Mouse (Mus musculus): ENCODE results near the gene Lmntd1. TPM values are rescaled to one million over a fixed set of nuclear protein-coding genes. Genes with fewer than 3 reads are reported as not detected.
A peak's percentile ranks its signal among the peaks of the same experiment; 100 is the strongest.

The Lmntd1 gene
- polyA plus RNA-seq, 1 experiment from 2014 or later: 3.0 TPM

- WGBS: 29% methylated on average over 2 of the region's 2 CpGs
- H3K27ac ChIP-seq: no peak overlapping the region
- no peaks in the 10 kb centered on the region for H3K27me3 ChIP-seq (ENCODE audit: insufficient read depth, low read length)
- H3K9ac ChIP-seq (ENCODE audit: low read depth, low read length): no peak overlapping the region
- DNase-seq (ENCODE audit: low spot score) (peak; percentile 52), ATAC-seq (replicated peaks; ENCODE audit: low FRiP score, low read depth) (no peak)
- no peak overlapping the region for H3K4me2 ChIP-seq (ENCODE audit: low read length)
- H3K36me3 ChIP-seq (ENCODE audit: insufficient read depth, low read length): no peaks in the 10 kb centered on the region
- no peak overlapping the region for H3K4me3 ChIP-seq (replicated peaks; ENCODE audit: low read depth, low read length)
- H3K4me1 ChIP-seq (replicated peaks; ENCODE audit: insufficient read depth, low read length): no peaks in the 10 kb centered on the region
- no peaks in the 10 kb centered on the region for H3K9me3 ChIP-seq (replicated peaks; ENCODE audit: low read length)
- TF ChIP-seq CTCF (IDR thresholded peaks at IDR 0.05; ENCODE audit: low read depth): no peak
Observed at GRCm38 (mm10) chr6:145390421-145390820, 223.7 kb downstream of the Lmntd1 start.

- Histone ChIP-seq H3K4me3 (replicated peaks; ENCODE audit: low read depth, low read length) (no peak overlapping the region), H3K36me3 (ENCODE audit: insufficient read depth, low read length) (no peaks in the 10 kb centered on the region), H3K27me3 (ENCODE audit: insufficient read depth, low read length) (no peaks in the 10 kb centered on the region), H3K4me2 (ENCODE audit: low read length) (no peak overlapping the region), H3K9me3 (replicated peaks; ENCODE audit: low read length) (no peaks in the 10 kb centered on the region), H3K4me1 (replicated peaks; ENCODE audit: insufficient read depth, low read length) (no peaks in the 10 kb centered on the region), H3K27ac (no peak overlapping the region), H3K9ac (ENCODE audit: low read depth, low read length) (no peak overlapping the region)
- WGBS: 50% methylated on average over 7 of the region's 7 CpGs
- no peak for TF ChIP-seq CTCF (IDR thresholded peaks at IDR 0.05; ENCODE audit: low read depth)
- DNase-seq (ENCODE audit: low spot score): no peak
- ATAC-seq (replicated peaks; ENCODE audit: low FRiP score, low read depth): no peak
Observed at GRCm38 (mm10) chr6:145389904-145390303, 224.2 kb downstream of the Lmntd1 start.

- DNase-seq (ENCODE audit: low spot score): no peak
- H3K4me3 ChIP-seq (replicated peaks; ENCODE audit: low read depth, low read length): no peak overlapping the region
- no peaks in the 10 kb centered on the region for H3K4me1 ChIP-seq (replicated peaks; ENCODE audit: insufficient read depth, low read length)
- no peaks in the 10 kb centered on the region for H3K27me3 ChIP-seq (ENCODE audit: insufficient read depth, low read length)
- ATAC-seq (replicated peaks; ENCODE audit: low FRiP score, low read depth): no peak
- no peaks in the 10 kb centered on the region for H3K9me3 ChIP-seq (replicated peaks; ENCODE audit: low read length)
- TF ChIP-seq CTCF (IDR thresholded peaks at IDR 0.05; ENCODE audit: low read depth): no peak
- no peak overlapping the region for H3K9ac ChIP-seq (ENCODE audit: low read depth, low read length)
- WGBS: 82% methylated on average over 6 of the region's 6 CpGs
- no peak overlapping the region for H3K4me2 ChIP-seq (ENCODE audit: low read length)
- H3K27ac ChIP-seq: no peak overlapping the region
- H3K36me3 ChIP-seq (ENCODE audit: insufficient read depth, low read length): no peaks in the 10 kb centered on the region
Observed at GRCm38 (mm10) chr6:145387378-145387777, 226.7 kb downstream of the Lmntd1 start.

DNA sequence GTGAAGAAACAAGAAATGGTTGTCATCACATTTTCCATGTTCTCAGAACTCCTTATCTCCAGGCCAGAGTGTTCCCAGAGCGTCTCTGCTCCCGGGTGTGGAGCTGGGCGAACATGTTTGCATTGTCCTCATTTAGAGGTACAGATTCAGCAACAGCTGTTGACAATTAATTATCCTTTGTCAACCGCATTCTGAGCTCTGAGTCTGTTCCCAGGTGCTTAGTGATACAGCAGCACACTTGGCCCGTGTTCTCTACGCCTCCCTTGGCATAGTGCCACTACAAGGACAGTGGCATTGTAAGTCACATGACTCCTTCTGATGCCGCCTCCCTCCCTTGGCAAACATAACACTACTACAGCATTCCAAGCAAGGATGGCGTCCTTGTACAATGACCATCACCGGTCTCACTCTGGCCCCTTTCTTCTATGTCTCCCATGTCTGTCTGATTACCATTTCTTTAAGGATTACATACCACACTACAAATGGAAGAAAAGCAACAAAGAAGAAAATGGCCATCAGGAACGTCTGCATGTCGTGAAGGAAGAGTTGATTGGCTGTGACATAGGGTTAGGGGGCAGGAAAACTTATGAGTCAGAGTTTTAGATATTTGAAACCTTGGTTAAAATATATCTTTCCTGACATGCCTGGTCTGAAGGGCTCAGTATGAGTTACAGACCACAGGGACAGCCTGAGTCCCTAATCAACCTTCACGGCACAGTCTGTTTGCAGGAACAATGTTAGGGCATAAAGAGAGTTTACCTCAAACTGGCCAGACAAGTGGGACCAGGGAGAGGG lies 231.3 kb downstream of the Lmntd1 start:
- TF ChIP-seq CTCF (IDR thresholded peaks at IDR 0.05; ENCODE audit: low read depth): no peak
- no peaks in the 10 kb centered on the region for H3K9me3 ChIP-seq (replicated peaks; ENCODE audit: low read length)
- no peak for DNase-seq (ENCODE audit: low spot score)
- 50% methylated on average over 12 of the region's 12 CpGs for whole genome bisulfite sequencing
- no peak for ATAC-seq (replicated peaks; ENCODE audit: low FRiP score, low read depth)
- no peaks in the 10 kb centered on the region for H3K27me3 ChIP-seq (ENCODE audit: insufficient read depth, low read length)
- H3K4me2 ChIP-seq (ENCODE audit: low read length): no peak overlapping the region
- H3K27ac ChIP-seq: no peak overlapping the region
- H3K36me3 ChIP-seq (ENCODE audit: insufficient read depth, low read length): no peaks in the 10 kb centered on the region
- H3K9ac ChIP-seq (ENCODE audit: low read depth, low read length): no peak overlapping the region
- no peaks in the 10 kb centered on the region for H3K4me1 ChIP-seq (replicated peaks; ENCODE audit: insufficient read depth, low read length)
- H3K4me3 ChIP-seq (replicated peaks; ENCODE audit: low read depth, low read length): no peak overlapping the region

- ATAC-seq (replicated peaks; ENCODE audit: low FRiP score, low read depth) (no peak), DNase-seq (ENCODE audit: low spot score) (no peak)
- Histone ChIP-seq H3K4me2 (ENCODE audit: low read length) (no peak overlapping the region), H3K27me3 (ENCODE audit: insufficient read depth, low read length) (no peaks in the 10 kb centered on the region), H3K9me3 (replicated peaks; ENCODE audit: low read length) (no peaks in the 10 kb centered on the region), H3K36me3 (ENCODE audit: insufficient read depth, low read length) (no peaks in the 10 kb centered on the region), H3K4me3 (replicated peaks; ENCODE audit: low read depth, low read length) (no peak overlapping the region), H3K9ac (ENCODE audit: low read depth, low read length) (no peak overlapping the region), H3K4me1 (replicated peaks; ENCODE audit: insufficient read depth, low read length) (no peaks in the 10 kb centered on the region), H3K27ac (no peak overlapping the region)
- TF ChIP-seq CTCF (IDR thresholded peaks at IDR 0.05; ENCODE audit: low read depth): no peak
- 85% methylated on average over 8 of the region's 8 CpGs for whole genome bisulfite sequencing
Observed at GRCm38 (mm10) chr6:145380961-145381360, 233.2 kb downstream of the Lmntd1 start.

DNA sequence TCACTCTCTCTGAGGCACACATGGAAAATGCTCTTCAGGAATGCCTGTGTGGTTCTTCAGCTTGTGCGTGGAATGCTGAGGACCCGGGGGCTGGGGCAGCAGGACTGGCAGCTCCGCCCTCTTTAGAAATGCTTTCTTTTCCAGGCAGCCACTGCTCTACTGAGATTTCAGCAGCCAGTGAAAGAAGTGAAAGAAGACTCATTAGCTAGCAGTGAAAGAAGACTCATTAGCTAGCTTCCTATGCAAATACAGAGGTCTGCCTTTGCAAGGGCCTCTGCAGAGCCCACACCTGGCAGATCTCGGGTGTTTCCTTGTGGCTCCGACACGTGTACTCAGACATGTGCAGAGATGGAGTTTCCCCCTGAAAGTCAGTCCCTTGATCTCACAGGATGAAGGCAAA lies 234.9 kb downstream of the Lmntd1 start:
- Histone ChIP-seq H3K27me3 (ENCODE audit: insufficient read depth, low read length) (no peaks in the 10 kb centered on the region), H3K9me3 (replicated peaks; ENCODE audit: low read length) (no peaks in the 10 kb centered on the region), H3K4me3 (replicated peaks; ENCODE audit: low read depth, low read length) (no peak overlapping the region), H3K9ac (ENCODE audit: low read depth, low read length) (no peak overlapping the region), H3K27ac (no peak overlapping the region), H3K4me1 (replicated peaks; ENCODE audit: insufficient read depth, low read length) (no peaks in the 10 kb centered on the region; the same call in 1 of the 2 replicates), H3K4me2 (ENCODE audit: low read length) (no peak overlapping the region), H3K36me3 (ENCODE audit: insufficient read depth, low read length) (no peaks in the 10 kb centered on the region)
- ATAC-seq (replicated peaks; ENCODE audit: low FRiP score, low read depth) (no peak), DNase-seq (ENCODE audit: low spot score) (no peak)
- no peak for TF ChIP-seq CTCF (IDR thresholded peaks at IDR 0.05; ENCODE audit: low read depth)
- WGBS: 34% methylated on average over 6 of the region's 6 CpGs
